Mouse (Mus musculus): ENCODE results near the gene Wasl.

GRCm38 (mm10) chr6:24634065-24634464, 30.7 kb downstream of the Wasl start:
- TF ChIP-seq CTCF (IDR thresholded peaks at IDR 0.05; ENCODE audit: insufficient read depth, low read depth, low read length) (no peak), POLR2A (IDR thresholded peaks at IDR 0.05; ENCODE audit: insufficient read depth, low read depth, low read length) (no peak)
